Mouse (Mus musculus): ENCODE measurements around the gene Naa25. TPM values are rescaled to one million over a fixed set of nuclear protein-coding genes. Genes with fewer than 3 reads are reported as not detected.

Gene Naa25
- polyA plus RNA-seq, 1 experiment: 14.4 TPM

GRCm38 (mm10) chr5:121454503-121454782, 56.7 kb downstream of the Naa25 start:
- Histone ChIP-seq H3K4me3 (ENCODE audit: control insufficient read depth, insufficient read depth, low read length) (no peak overlapping the region), H3K27ac (ENCODE audit: control insufficient read depth, insufficient read depth, low read length) (no peak overlapping the region), H3K36me3 (ENCODE audit: control insufficient read depth, insufficient read depth, low read length) (no peaks in the 10 kb centered on the region), H3K4me1 (replicated peaks; ENCODE audit: control insufficient read depth, insufficient read depth, low read length) (peaks cover 13% of the 10 kb centered on the region), H3K27me3 (ENCODE audit: control insufficient read depth, insufficient read depth, low read length) (no peaks in the 10 kb centered on the region)
- WGBS: 94% methylated on average over 3 of the region's 3 CpGs
- no peak for DNase-seq
- no peak for TF ChIP-seq POLR2A (IDR thresholded peaks at IDR 0.05; ENCODE audit: control insufficient read depth, extremely low read depth, insufficient read depth, low read length, poor library complexity)
- TF ChIP-seq CTCF (IDR thresholded peaks at IDR 0.05; ENCODE audit: borderline replicate concordance, control insufficient read depth, extremely low read depth, insufficient read depth, low read length, poor library complexity): no peak

DNA sequence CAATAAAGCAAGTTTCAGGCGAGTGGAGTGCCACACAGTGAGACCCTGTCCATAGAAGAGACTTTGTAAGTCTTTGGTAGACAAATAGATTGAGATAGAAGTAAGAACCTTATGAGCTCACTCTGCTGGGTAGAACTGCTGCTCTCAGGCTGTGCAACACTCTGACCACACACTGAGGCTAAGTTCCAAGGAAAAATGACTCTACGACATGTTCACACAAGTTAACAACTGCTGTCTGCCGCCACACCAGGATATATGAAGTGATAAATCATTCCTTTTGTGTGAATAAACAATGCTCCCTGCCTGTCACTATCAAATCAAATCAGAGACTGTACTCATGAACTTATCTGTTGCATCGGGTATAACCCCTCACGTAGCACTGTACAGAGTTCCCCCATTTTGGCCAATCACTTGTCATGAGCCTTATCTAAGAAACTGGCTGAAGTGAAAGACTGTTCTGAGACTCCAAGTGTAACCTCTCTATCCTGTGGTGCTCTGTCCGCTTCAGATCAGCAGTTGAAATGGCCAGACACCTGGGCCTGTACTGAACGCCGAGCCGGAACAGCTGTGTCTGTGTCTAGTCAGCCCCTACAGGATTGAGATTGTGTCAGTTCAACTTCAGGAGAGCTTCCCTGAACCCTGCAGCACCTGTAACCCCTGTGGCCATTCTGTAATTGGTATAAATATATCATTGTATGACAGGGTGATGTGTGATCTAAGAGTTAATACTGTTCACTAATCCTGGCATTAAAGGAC, 58.0 kb downstream of the Naa25 start:
- Histone ChIP-seq H3K4me3 (ENCODE audit: control insufficient read depth, insufficient read depth, low read length) (no peak overlapping the region), H3K27ac (ENCODE audit: control insufficient read depth, insufficient read depth, low read length) (no peak overlapping the region), H3K36me3 (ENCODE audit: control insufficient read depth, insufficient read depth, low read length) (no peaks in the 10 kb centered on the region), H3K4me1 (replicated peaks; ENCODE audit: control insufficient read depth, insufficient read depth, low read length) (peaks cover 13% of the 10 kb centered on the region), H3K27me3 (ENCODE audit: control insufficient read depth, insufficient read depth, low read length) (no peaks in the 10 kb centered on the region)
- TF ChIP-seq POLR2A (IDR thresholded peaks at IDR 0.05; ENCODE audit: control insufficient read depth, extremely low read depth, insufficient read depth, low read length, poor library complexity): no peak
- TF ChIP-seq CTCF (IDR thresholded peaks at IDR 0.05; ENCODE audit: borderline replicate concordance, control insufficient read depth, extremely low read depth, insufficient read depth, low read length, poor library complexity): no peak
- DNase-seq: no peak
- 83% methylated on average over 9 of the region's 9 CpGs for WGBS

GRCm38 (mm10) chr5:121461339-121462170, 63.8 kb downstream of the Naa25 start:
- WGBS: 89% methylated on average over 4 of the region's 4 CpGs
- DNase-seq: no peak
- Histone ChIP-seq H3K4me1 (replicated peaks; ENCODE audit: control insufficient read depth, insufficient read depth, low read length) (no peaks in the 10 kb centered on the region), H3K36me3 (ENCODE audit: control insufficient read depth, insufficient read depth, low read length) (no peaks in the 10 kb centered on the region), H3K4me3 (ENCODE audit: control insufficient read depth, insufficient read depth, low read length) (no peak overlapping the region), H3K27me3 (ENCODE audit: control insufficient read depth, insufficient read depth, low read length) (no peaks in the 10 kb centered on the region), H3K27ac (ENCODE audit: control insufficient read depth, insufficient read depth, low read length) (no peak overlapping the region)
- TF ChIP-seq CTCF (IDR thresholded peaks at IDR 0.05; ENCODE audit: borderline replicate concordance, control insufficient read depth, extremely low read depth, insufficient read depth, low read length, poor library complexity) (no peak), POLR2A (IDR thresholded peaks at IDR 0.05; ENCODE audit: control insufficient read depth, extremely low read depth, insufficient read depth, low read length, poor library complexity) (no peak)

DNA sequence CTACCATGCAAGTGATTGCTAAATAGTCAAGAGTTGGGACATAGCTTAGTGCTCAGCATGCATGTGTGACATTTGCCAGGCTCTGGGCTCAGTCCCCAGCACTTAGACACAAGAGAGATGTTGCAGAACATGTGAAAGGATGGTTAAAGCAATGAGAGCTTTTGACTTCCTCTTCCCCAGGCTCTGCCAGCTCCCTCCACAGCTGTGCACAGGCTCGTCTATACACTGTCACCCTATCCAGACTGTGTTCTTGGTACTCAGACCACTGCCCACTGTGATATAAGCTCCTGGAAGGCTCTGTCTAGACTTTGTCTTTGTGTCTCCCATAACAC, 64.4 kb downstream of the Naa25 start:
- no peak overlapping the region for H3K27ac ChIP-seq (ENCODE audit: control insufficient read depth, insufficient read depth, low read length)
- TF ChIP-seq POLR2A (IDR thresholded peaks at IDR 0.05; ENCODE audit: control insufficient read depth, extremely low read depth, insufficient read depth, low read length, poor library complexity) (no peak), CTCF (IDR thresholded peaks at IDR 0.05; ENCODE audit: borderline replicate concordance, control insufficient read depth, extremely low read depth, insufficient read depth, low read length, poor library complexity) (no peak)
- H3K36me3 ChIP-seq (ENCODE audit: control insufficient read depth, insufficient read depth, low read length): no peaks in the 10 kb centered on the region
- no peaks in the 10 kb centered on the region for H3K4me1 ChIP-seq (replicated peaks; ENCODE audit: control insufficient read depth, insufficient read depth, low read length)
- DNase-seq: no peak
- no peaks in the 10 kb centered on the region for H3K27me3 ChIP-seq (ENCODE audit: control insufficient read depth, insufficient read depth, low read length)
- no peak overlapping the region for H3K4me3 ChIP-seq (ENCODE audit: control insufficient read depth, insufficient read depth, low read length)
- WGBS: 13% methylated on average over 1 of the region's 1 CpGs

DNA sequence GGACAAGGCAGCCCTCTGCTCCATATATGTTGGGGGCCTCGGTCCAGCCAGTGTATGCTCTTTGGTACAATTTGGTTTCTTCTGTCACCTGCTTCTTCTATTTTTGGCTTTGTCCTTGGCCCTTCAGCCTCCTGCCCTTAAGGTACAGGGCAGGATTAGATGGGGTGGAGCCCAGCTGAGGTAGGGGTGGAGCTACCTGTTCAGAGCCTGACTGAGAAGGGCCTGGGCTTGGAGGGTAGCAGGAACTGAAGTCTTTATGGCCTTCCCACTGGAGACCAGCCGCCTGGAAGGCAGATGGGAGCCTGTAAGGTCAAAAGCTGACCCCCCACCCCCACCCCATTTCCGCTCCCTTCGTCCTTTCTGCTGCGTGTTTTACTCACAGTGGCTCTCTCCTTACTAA, 65.2 kb downstream of the Naa25 start:
- TF ChIP-seq CTCF (IDR thresholded peaks at IDR 0.05; ENCODE audit: borderline replicate concordance, control insufficient read depth, extremely low read depth, insufficient read depth, low read length, poor library complexity) (no peak), POLR2A (IDR thresholded peaks at IDR 0.05; ENCODE audit: control insufficient read depth, extremely low read depth, insufficient read depth, low read length, poor library complexity) (no peak)

DNA sequence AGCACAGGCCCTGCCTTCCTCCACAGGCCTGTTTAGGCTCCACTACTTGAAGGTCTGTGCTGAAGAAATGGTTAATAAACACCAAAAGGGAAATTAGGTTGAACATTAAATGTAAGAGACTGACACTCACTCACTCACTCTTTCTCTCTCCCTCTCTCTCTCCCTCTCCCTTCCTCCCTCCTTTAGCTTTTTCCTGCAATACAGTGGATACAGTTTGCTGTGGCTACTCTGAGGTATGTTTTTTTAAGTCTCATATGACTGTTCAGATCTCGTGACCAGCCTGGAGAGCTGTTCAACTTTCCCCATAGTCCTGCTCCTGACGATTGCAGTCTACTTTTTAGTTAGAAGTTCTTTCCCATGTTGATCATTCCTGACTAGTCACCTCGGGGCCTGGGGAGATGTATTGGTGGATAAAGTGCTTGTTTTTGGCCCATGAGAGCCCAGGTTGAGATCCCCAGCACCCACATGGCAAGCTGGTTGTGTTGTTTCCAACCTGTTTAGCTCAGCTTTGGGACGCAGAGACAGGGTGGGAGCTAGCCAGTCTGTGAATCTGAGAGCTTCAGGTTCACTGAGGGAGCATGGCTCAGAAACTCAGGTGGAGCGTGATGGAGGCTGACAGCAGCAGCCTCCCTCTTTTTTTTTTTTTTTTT, 66.0 kb downstream of the Naa25 start:
- H3K4me3 ChIP-seq (ENCODE audit: control insufficient read depth, insufficient read depth, low read length): no peak overlapping the region
- 86% methylated on average over 5 of the region's 5 CpGs for WGBS

More for the DNA sequence above, 65.2 kb downstream of the Naa25 start:
- 96% methylated on average over 5 of the region's 5 CpGs for WGBS
- no peaks in the 10 kb centered on the region for H3K4me1 ChIP-seq (replicated peaks; ENCODE audit: control insufficient read depth, insufficient read depth, low read length)
- no peaks in the 10 kb centered on the region for H3K27me3 ChIP-seq (ENCODE audit: control insufficient read depth, insufficient read depth, low read length)
- DNase-seq: no peak
- no peak overlapping the region for H3K4me3 ChIP-seq (ENCODE audit: control insufficient read depth, insufficient read depth, low read length)
- H3K36me3 ChIP-seq (ENCODE audit: control insufficient read depth, insufficient read depth, low read length): no peaks in the 10 kb centered on the region
- H3K27ac ChIP-seq (ENCODE audit: control insufficient read depth, insufficient read depth, low read length): no peak overlapping the region

More for the DNA sequence above, 66.0 kb downstream of the Naa25 start:
- Histone ChIP-seq H3K36me3 (ENCODE audit: control insufficient read depth, insufficient read depth, low read length) (no peaks in the 10 kb centered on the region), H3K27me3 (ENCODE audit: control insufficient read depth, insufficient read depth, low read length) (no peaks in the 10 kb centered on the region), H3K4me1 (replicated peaks; ENCODE audit: control insufficient read depth, insufficient read depth, low read length) (no peaks in the 10 kb centered on the region), H3K27ac (ENCODE audit: control insufficient read depth, insufficient read depth, low read length) (no peak overlapping the region)
- TF ChIP-seq CTCF (IDR thresholded peaks at IDR 0.05; ENCODE audit: borderline replicate concordance, control insufficient read depth, extremely low read depth, insufficient read depth, low read length, poor library complexity) (no peak), POLR2A (IDR thresholded peaks at IDR 0.05; ENCODE audit: control insufficient read depth, extremely low read depth, insufficient read depth, low read length, poor library complexity) (no peak)
- no peak for DNase-seq
